Mouse (Mus musculus): ENCODE data around the gene Kif1b.

- TF ChIP-seq POLR2A (IDR thresholded peaks at IDR 0.05; ENCODE audit: insufficient read depth, low read depth, low read length) (no peak), EP300 (IDR thresholded peaks at IDR 0.05; ENCODE audit: insufficient read depth, low read depth, low read length) (no peak), CTCF (IDR thresholded peaks at IDR 0.05) (no peak)
These were observed 42.6 kb downstream of the Kif1b start for GRCm38 (mm10) chr4:149264895-149265294.
